Mouse (Mus musculus): ENCODE data around the gene Cdt1. TPM values are rescaled to one million over a fixed set of nuclear protein-coding genes. Genes with fewer than 3 reads are reported as not detected.

Cdt1 gene
- total RNA-seq, 4 experiments from 2014 or later: 0.47 to 1.0 (median 0.83) TPM

GRCm38 (mm10) chr8:122548891-122549439, 18.9 kb upstream of the Cdt1 start:
- DNase-seq (ENCODE audit: low spot score in 2 of 2): no peak

GRCm38 (mm10) chr8:122550234-122550994, 17.4 kb upstream of the Cdt1 start:
- peak in 1 of 2 experiments; percentile 35 for DNase-seq (ENCODE audit: low spot score in 2 of 2)

- no peak for DNase-seq (ENCODE audit: low spot score in 2 of 2)
Observed at GRCm38 (mm10) chr8:122550995-122551264, 16.9 kb upstream of the Cdt1 start.

GRCm38 (mm10) chr8:122551265-122552051, 16.4 kb upstream of the Cdt1 start, which contains the start of gene Piezo1:
Gene Piezo1 (minus strand): TSS chr8:122551329.
- DNase-seq (ENCODE audit: low spot score in 2 of 2): peak; percentile 88 to 89

- DNase-seq (ENCODE audit: low spot score in 2 of 2): no peak
Observed at GRCm38 (mm10) chr8:122554786-122555185, 13.0 kb upstream of the Cdt1 start.

GRCm38 (mm10) chr8:122556030-122557009, 11.5 kb upstream of the Cdt1 start:
- DNase-seq (ENCODE audit: low spot score in 2 of 2): peak in 1 of 2 experiments; percentile 31

GRCm38 (mm10) chr8:122557248-122558038, 10.4 kb upstream of the Cdt1 start:
- no peak for DNase-seq (ENCODE audit: low spot score in 2 of 2)

GRCm38 (mm10) chr8:122558671-122559349, 9.0 kb upstream of the Cdt1 start:
- no peak for DNase-seq (ENCODE audit: low spot score in 2 of 2)

- no peak for DNase-seq (ENCODE audit: low spot score in 2 of 2)
Observed at GRCm38 (mm10) chr8:122561199-122561598, 6.6 kb upstream of the Cdt1 start.

GRCm38 (mm10) chr8:122564363-122565352, 3.2 kb upstream of the Cdt1 start:
- no peak for DNase-seq (ENCODE audit: low spot score in 2 of 2)

- no peak for DNase-seq (ENCODE audit: low spot score in 2 of 2)
Observed at GRCm38 (mm10) chr8:122566766-122567165, 1.0 kb upstream of the Cdt1 start.

- no peak for DNase-seq (ENCODE audit: low spot score in 2 of 2)
Observed at GRCm38 (mm10) chr8:122568109-122568504, 292 bp downstream of the Cdt1 start.

- DNase-seq (ENCODE audit: low spot score in 2 of 2): no peak
Observed at GRCm38 (mm10) chr8:122568881-122569309, 1.1 kb downstream of the Cdt1 start.

GRCm38 (mm10) chr8:122569329-122569728, 1.5 kb downstream of the Cdt1 start:
- no peak for DNase-seq (ENCODE audit: low spot score in 2 of 2)

- no peak for DNase-seq (ENCODE audit: low spot score in 2 of 2)
Observed at GRCm38 (mm10) chr8:122569996-122570395, 2.2 kb downstream of the Cdt1 start.

GRCm38 (mm10) chr8:122571153-122571552, 3.3 kb downstream of the Cdt1 start:
- no peak for DNase-seq (ENCODE audit: low spot score in 2 of 2)

- DNase-seq (ENCODE audit: low spot score in 2 of 2): no peak
Observed at GRCm38 (mm10) chr8:122571750-122572267, 4.0 kb downstream of the Cdt1 start.

- DNase-seq (ENCODE audit: low spot score in 2 of 2): no peak
Observed at GRCm38 (mm10) chr8:122572751-122573150, 4.9 kb downstream of the Cdt1 start.

All from gastrocnemius, adult 8-10 months (tissue).